Mouse (Mus musculus): ENCODE measurements around the gene Man2a2.

DNA sequence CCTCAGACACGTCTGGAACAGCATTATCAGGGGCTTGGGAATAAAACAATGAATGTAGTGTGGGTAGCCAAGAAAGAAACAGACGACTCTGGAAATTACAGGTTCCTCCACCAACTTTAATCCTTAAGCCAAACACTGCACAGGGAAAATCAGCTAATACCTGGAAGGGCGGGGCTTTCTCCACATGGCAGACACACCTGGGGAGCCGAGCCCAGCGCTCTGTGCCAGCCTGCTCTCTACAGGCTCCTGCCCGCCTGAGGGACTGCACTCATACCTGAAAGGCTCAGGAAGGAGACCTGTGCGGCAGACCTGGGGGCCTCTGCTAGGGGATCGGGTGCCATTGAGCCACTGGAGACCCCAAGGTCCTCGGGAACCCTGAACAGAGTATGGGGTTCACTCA lies 36.5 kb upstream of the Man2a2 start:
- TF ChIP-seq CTCF (IDR thresholded peaks at IDR 0.05; ENCODE audit: extremely low read depth, insufficient read length, insufficient replicate concordance, low read depth, low read length) (no peak), POLR2A (IDR thresholded peaks at IDR 0.05; ENCODE audit: low read depth, low read length) (no peak)

Data from small intestine, adult 2 months (tissue).